Mouse (Mus musculus) liver, postnatal 0 days (tissue): ENCODE results near the gene Acox2.

Experiments used
- CTCF ChIP-seq: sonication (generic); IDR thresholded peaks from 2 replicates; pipeline ENCODE4 v1.5.1; 2016; ENCODE audit warnings: antibody characterized with exemption, low read depth
- EP300 ChIP-seq: IDR thresholded peaks from 2 replicates; pipeline ENCODE4 v1.6.1; 2016; ENCODE audit warnings: antibody characterized with exemption, low read depth, mild to moderate bottlenecking

GRCm38 (mm10) chr14:8241816-8242215 is 17.3 kb downstream of the Acox2 start:
- TF ChIP-seq EP300 (no peak), CTCF (no peak)
